Mouse (Mus musculus) kidney, adult 18-20 months (tissue): ENCODE data around the gene Pla2g4e.

Source experiments
- DNase-seq: peaks from one replicate; pipeline ENCODE4 v3.0.0; 2021

Gene Pla2g4e

GRCm38 (mm10) chr2:120244679-120245420 is at the start of gene Pla2g4e:
Gene Pla2g4e, minus strand, starts transcription at chr2:120245335.
- DNase-seq, result no peak

GRCm38 (mm10) chr2:120291471-120292078 is 46.4 kb upstream of the Pla2g4e start:
- DNase-seq, result no peak

GRCm38 (mm10) chr2:120288995-120289394 is 43.9 kb upstream of the Pla2g4e start, which contains the start of gene Pla2g4d:
Gene Pla2g4d, minus strand, starts transcription at chr2:120289197.
- DNase-seq, result no peak

GRCm38 (mm10) chr2:120288401-120288800 is 43.3 kb upstream of the Pla2g4e start:
- no peak for DNase-seq

- no peak for DNase-seq
Observed at GRCm38 (mm10) chr2:120285639-120286038, 40.5 kb upstream of the Pla2g4e start.

- DNase-seq, result no peak
Observed at GRCm38 (mm10) chr2:120284705-120285104, 39.6 kb upstream of the Pla2g4e start.

GRCm38 (mm10) chr2:120284094-120284493 is 39.0 kb upstream of the Pla2g4e start:
- no peak for DNase-seq

- no peak for DNase-seq
Observed at GRCm38 (mm10) chr2:120283550-120283949, 38.4 kb upstream of the Pla2g4e start.

GRCm38 (mm10) chr2:120281221-120281620 is 36.1 kb upstream of the Pla2g4e start:
- no peak for DNase-seq

GRCm38 (mm10) chr2:120279961-120280360 is 34.8 kb upstream of the Pla2g4e start:
- peak; percentile 63 for DNase-seq

GRCm38 (mm10) chr2:120276951-120277350 is 31.8 kb upstream of the Pla2g4e start:
- no peak for DNase-seq

- no peak for DNase-seq
Observed at GRCm38 (mm10) chr2:120268635-120269034, 23.5 kb upstream of the Pla2g4e start.

- DNase-seq, result no peak
Observed at GRCm38 (mm10) chr2:120265523-120265922, 20.4 kb upstream of the Pla2g4e start.

- no peak for DNase-seq
Observed at GRCm38 (mm10) chr2:120264858-120265257, 19.7 kb upstream of the Pla2g4e start.

GRCm38 (mm10) chr2:120262876-120263275 is 17.7 kb upstream of the Pla2g4e start:
- no peak for DNase-seq

GRCm38 (mm10) chr2:120261346-120261745 is 16.2 kb upstream of the Pla2g4e start:
- DNase-seq, result no peak

GRCm38 (mm10) chr2:120256259-120256658 is 11.1 kb upstream of the Pla2g4e start:
- DNase-seq, result no peak

- no peak for DNase-seq
Observed at GRCm38 (mm10) chr2:120252644-120253043, 7.5 kb upstream of the Pla2g4e start.

- no peak for DNase-seq
Observed at GRCm38 (mm10) chr2:120245421-120246016, 384 bp upstream of the Pla2g4e start.

GRCm38 (mm10) chr2:120243995-120244394 is 1.1 kb downstream of the Pla2g4e start:
- DNase-seq, result no peak

GRCm38 (mm10) chr2:120242791-120243467 is 2.2 kb downstream of the Pla2g4e start:
- DNase-seq, result no peak

- DNase-seq, result peak; percentile 11
Observed at GRCm38 (mm10) chr2:120238733-120239132, 6.4 kb downstream of the Pla2g4e start.

GRCm38 (mm10) chr2:120237784-120238183 is 7.4 kb downstream of the Pla2g4e start:
- DNase-seq, result no peak
